Mouse (Mus musculus): Measurements from ENCODE around the gene Arhgap32. TPM values are rescaled to one million over a fixed set of nuclear protein-coding genes. Genes with fewer than 3 reads are reported as not detected.

Arhgap32 gene
- polyA plus RNA-seq, 1 experiment from 2014 or later = 7.4 TPM

DNA sequence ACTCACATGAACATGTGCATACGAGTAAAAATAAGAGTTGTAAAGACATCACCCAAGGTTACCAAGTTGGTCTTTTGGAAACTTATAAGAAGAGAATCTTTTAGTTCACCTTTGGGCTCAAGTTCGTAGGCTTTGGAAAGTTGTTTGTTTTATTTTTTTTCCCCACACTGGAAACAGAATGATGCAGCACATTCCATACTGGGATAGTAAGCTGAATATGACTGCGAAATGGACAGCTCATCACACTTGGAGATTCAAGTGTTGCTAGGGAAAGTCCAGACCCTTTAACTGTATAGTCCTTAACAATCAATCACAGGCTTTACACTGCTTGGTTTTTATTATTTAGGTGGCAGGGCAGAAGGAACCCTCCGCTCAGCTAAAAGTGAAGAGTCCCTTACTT lies 137.8 kb downstream of the Arhgap32 start:
- H3K36me3 ChIP-seq (replicated peaks; ENCODE audit: control insufficient read depth, insufficient read depth, low read depth, low read length) = no peaks in the 10 kb centered on the region
- no peaks in the 10 kb centered on the region for H3K27me3 ChIP-seq (ENCODE audit: control insufficient read depth, insufficient read depth, low read length)
- 95% methylated on average over 4 of the region's 4 CpGs for WGBS
- no peak overlapping the region for H3K4me3 ChIP-seq (ENCODE audit: low read depth, low read length)
- DNase-seq (ENCODE audit: low spot score) = no peak
- H3K4me1 ChIP-seq (ENCODE audit: control insufficient read depth, insufficient read depth, low read length) = no peaks in the 10 kb centered on the region
- H3K9me3 ChIP-seq (replicated peaks; ENCODE audit: control insufficient read depth, low read length) = no peaks in the 10 kb centered on the region
- no peak overlapping the region for H3K4me2 ChIP-seq (ENCODE audit: low read depth, low read length)
- ATAC-seq (replicated peaks; ENCODE audit: insufficient number of reproducible peaks, low FRiP score, low TSS enrichment, low read depth) = no peak
- no peak overlapping the region for H3K27ac ChIP-seq (replicated peaks; ENCODE audit: low read depth, low read length)
- no peak overlapping the region for H3K9ac ChIP-seq (replicated peaks; ENCODE audit: low read length)

DNA sequence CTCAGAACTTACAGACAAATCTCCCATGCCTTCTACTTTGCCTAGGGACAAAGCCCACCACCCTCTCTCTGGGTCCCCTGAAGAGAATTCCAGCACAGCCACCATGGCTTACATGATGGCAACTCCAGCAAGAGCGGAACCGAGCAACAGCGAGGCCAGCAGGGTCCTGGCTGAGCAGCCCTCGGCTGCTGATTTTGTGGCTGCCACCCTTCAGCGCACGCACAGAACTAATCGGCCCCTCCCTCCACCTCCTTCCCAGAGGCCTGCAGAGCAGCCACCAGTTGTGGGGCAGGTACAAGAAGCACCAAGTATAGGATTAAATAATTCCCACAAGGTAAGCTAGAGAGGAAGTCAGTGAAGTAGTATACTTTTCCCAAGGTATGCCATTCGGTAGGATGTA lies 141.4 kb downstream of the Arhgap32 start:
- no peak for ATAC-seq (replicated peaks; ENCODE audit: insufficient number of reproducible peaks, low FRiP score, low TSS enrichment, low read depth)
- Histone ChIP-seq H3K4me1 (ENCODE audit: control insufficient read depth, insufficient read depth, low read length) (no peaks in the 10 kb centered on the region), H3K9ac (replicated peaks; ENCODE audit: low read length) (no peak overlapping the region), H3K27ac (replicated peaks; ENCODE audit: low read depth, low read length) (no peak overlapping the region), H3K27me3 (ENCODE audit: control insufficient read depth, insufficient read depth, low read length) (no peaks in the 10 kb centered on the region), H3K4me3 (ENCODE audit: low read depth, low read length) (no peak overlapping the region), H3K4me2 (ENCODE audit: low read depth, low read length) (no peak overlapping the region), H3K9me3 (replicated peaks; ENCODE audit: control insufficient read depth, low read length) (no peaks in the 10 kb centered on the region), H3K36me3 (replicated peaks; ENCODE audit: control insufficient read depth, insufficient read depth, low read depth, low read length) (no peaks in the 10 kb centered on the region; the same call in 1 of the 2 replicates)
- WGBS = 85% methylated on average over 8 of the region's 8 CpGs
- no peak for DNase-seq (ENCODE audit: low spot score)

DNA sequence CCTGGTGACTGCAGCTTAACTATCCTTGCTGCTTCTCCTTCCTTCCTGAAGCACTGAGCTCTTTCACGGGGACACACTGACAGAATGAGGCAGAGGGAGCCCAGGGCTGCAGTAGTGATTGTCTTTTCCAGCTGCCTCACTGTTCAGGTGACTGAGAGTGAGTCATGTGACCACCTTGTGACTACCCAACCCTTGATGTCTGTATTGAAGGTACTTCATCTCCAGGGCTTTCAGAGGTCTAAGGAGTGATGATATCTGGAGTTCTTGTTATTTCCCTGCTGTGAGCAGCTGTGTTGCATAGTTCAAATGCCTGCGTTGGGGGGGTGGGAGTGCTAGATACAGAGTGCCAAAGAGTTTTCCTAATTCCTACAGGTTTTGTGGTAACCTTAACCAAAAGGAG lies 141.9 kb downstream of the Arhgap32 start:
- Histone ChIP-seq H3K4me3 (ENCODE audit: low read depth, low read length) (no peak overlapping the region), H3K27ac (replicated peaks; ENCODE audit: low read depth, low read length) (no peak overlapping the region), H3K36me3 (replicated peaks; ENCODE audit: control insufficient read depth, insufficient read depth, low read depth, low read length) (no peaks in the 10 kb centered on the region; the same call in 1 of the 2 replicates), H3K27me3 (ENCODE audit: control insufficient read depth, insufficient read depth, low read length) (no peaks in the 10 kb centered on the region), H3K4me1 (ENCODE audit: control insufficient read depth, insufficient read depth, low read length) (no peaks in the 10 kb centered on the region), H3K9ac (replicated peaks; ENCODE audit: low read length) (no peak overlapping the region), H3K9me3 (replicated peaks; ENCODE audit: control insufficient read depth, low read length) (no peaks in the 10 kb centered on the region), H3K4me2 (ENCODE audit: low read depth, low read length) (no peak overlapping the region)
- WGBS = 69% methylated on average over 2 of the region's 2 CpGs
- no peak for ATAC-seq (replicated peaks; ENCODE audit: insufficient number of reproducible peaks, low FRiP score, low TSS enrichment, low read depth)
- no peak for DNase-seq (ENCODE audit: low spot score)

DNA sequence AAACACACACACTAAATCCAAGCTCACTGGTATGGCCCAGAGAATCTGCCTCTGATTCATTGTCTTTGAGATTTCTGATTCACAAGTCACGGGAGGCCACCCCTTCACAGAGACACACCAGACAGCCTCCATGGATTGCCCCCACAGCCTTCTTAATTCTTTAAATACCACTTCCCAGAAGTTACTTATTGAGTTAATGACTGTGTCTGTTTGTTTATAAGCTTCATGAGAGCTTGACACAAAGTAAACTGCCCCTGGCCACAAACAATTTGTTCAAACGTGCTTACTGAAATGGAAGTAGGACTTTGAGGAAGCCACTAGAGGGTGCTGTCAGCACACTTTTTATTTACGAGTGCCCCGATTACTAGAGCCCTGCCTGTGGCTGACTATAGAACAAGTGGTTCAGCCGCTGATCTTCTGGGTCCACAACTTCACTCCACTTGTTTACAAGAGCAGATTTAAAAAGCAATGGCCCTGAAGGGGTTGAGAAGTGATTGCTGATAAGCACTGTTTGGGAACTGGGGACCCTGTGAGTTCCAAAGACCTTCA lies 156.0 kb downstream of the Arhgap32 start:
- Histone ChIP-seq H3K9ac (replicated peaks; ENCODE audit: low read length) (no peak overlapping the region), H3K4me1 (ENCODE audit: control insufficient read depth, insufficient read depth, low read length) (no peaks in the 10 kb centered on the region), H3K36me3 (replicated peaks; ENCODE audit: control insufficient read depth, insufficient read depth, low read depth, low read length) (no peaks in the 10 kb centered on the region), H3K4me2 (ENCODE audit: low read depth, low read length) (no peak overlapping the region), H3K4me3 (ENCODE audit: low read depth, low read length) (no peak overlapping the region), H3K27ac (replicated peaks; ENCODE audit: low read depth, low read length) (no peak overlapping the region), H3K27me3 (ENCODE audit: control insufficient read depth, insufficient read depth, low read length) (no peaks in the 10 kb centered on the region), H3K9me3 (replicated peaks; ENCODE audit: control insufficient read depth, low read length) (no peaks in the 10 kb centered on the region)
- WGBS = 11% methylated on average over 5 of the region's 5 CpGs
- ATAC-seq (replicated peaks; ENCODE audit: insufficient number of reproducible peaks, low FRiP score, low TSS enrichment, low read depth) (no peak), DNase-seq (ENCODE audit: low spot score) (peak; percentile 91)

DNA sequence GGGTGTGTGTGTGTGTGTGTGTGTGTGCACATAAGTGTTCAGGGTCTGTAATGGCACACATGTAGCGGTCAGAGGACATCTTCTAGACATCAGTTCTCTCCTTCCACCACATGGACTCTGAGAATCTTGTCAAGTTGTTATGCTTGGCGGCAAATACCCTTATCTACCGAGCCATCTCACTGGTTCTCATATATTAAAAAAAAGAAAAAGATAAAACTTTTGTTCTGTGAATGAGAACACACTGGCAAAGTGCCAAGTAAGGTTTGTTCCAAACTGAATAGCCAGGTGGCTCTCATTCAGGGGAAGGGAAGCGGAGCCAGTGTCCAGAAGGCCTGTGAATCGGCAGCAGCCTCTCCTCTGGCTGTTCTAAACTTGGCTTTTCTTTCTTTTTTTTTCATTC lies 162.1 kb downstream of the Arhgap32 start:
- H3K9ac ChIP-seq (replicated peaks; ENCODE audit: low read length) = no peak overlapping the region
- no peaks in the 10 kb centered on the region for H3K36me3 ChIP-seq (replicated peaks; ENCODE audit: control insufficient read depth, insufficient read depth, low read depth, low read length)
- DNase-seq (ENCODE audit: low spot score) (no peak), ATAC-seq (replicated peaks; ENCODE audit: insufficient number of reproducible peaks, low FRiP score, low TSS enrichment, low read depth) (no peak)
- no peaks in the 10 kb centered on the region for H3K27me3 ChIP-seq (ENCODE audit: control insufficient read depth, insufficient read depth, low read length)
- H3K27ac ChIP-seq (replicated peaks; ENCODE audit: low read depth, low read length) = no peak overlapping the region
- no peaks in the 10 kb centered on the region for H3K4me1 ChIP-seq (ENCODE audit: control insufficient read depth, insufficient read depth, low read length)
- H3K4me3 ChIP-seq (ENCODE audit: low read depth, low read length) = no peak overlapping the region
- H3K9me3 ChIP-seq (replicated peaks; ENCODE audit: control insufficient read depth, low read length) = no peaks in the 10 kb centered on the region
- H3K4me2 ChIP-seq (ENCODE audit: low read depth, low read length) = no peak overlapping the region
- 86% methylated on average over 5 of the region's 5 CpGs for WGBS

DNA sequence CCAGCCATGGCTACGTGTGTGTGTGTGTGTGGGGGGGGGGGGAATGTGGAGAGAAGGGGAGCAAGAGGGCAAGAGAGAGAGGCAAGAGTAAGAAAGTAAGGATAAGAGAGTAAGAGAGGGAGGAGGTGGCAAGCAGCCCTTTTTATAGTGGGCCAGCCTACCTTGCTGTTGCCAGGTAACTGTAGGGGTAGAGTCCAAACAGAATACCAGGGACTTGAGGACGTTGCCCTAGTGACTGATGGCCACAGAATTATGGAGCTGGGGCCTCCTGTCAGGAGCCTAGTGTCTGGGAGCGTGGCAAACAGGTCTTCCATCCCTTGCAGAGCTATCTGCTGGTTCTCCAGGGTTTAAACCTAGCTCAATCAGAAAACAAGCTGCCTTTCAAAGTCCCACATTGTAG lies 163.9 kb downstream of the Arhgap32 start:
- Histone ChIP-seq H3K4me3 (ENCODE audit: low read depth, low read length) (no peak overlapping the region), H3K4me1 (ENCODE audit: control insufficient read depth, insufficient read depth, low read length) (no peaks in the 10 kb centered on the region), H3K9ac (replicated peaks; ENCODE audit: low read length) (no peak overlapping the region), H3K9me3 (replicated peaks; ENCODE audit: control insufficient read depth, low read length) (no peaks in the 10 kb centered on the region), H3K27ac (replicated peaks; ENCODE audit: low read depth, low read length) (no peak overlapping the region), H3K4me2 (ENCODE audit: low read depth, low read length) (no peak overlapping the region), H3K27me3 (ENCODE audit: control insufficient read depth, insufficient read depth, low read length) (no peaks in the 10 kb centered on the region), H3K36me3 (replicated peaks; ENCODE audit: control insufficient read depth, insufficient read depth, low read depth, low read length) (no peaks in the 10 kb centered on the region)
- no peak for DNase-seq (ENCODE audit: low spot score)
- no peak for ATAC-seq (replicated peaks; ENCODE audit: insufficient number of reproducible peaks, low FRiP score, low TSS enrichment, low read depth)
- 77% methylated on average over 3 of the region's 3 CpGs for WGBS

DNA sequence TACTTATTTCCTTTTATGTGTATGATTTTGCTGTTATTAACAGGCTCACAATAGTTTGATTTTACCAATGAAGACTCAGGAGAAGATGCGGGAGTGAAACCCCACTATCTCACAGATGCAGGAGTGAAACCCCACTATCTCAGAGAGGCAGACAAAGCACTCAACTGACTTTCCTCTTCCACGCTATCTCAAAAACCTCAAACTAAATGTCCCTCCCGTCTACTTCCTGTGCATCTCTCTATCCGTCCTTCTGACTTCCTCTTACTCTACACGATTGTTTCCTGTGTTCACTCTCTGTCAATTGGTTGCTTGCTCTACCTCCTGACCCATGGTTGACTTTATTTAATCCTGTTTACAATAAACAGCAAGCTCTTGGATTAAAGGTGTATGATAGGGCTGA lies 164.5 kb downstream of the Arhgap32 start:
- DNase-seq (ENCODE audit: low spot score) (no peak), ATAC-seq (replicated peaks; ENCODE audit: insufficient number of reproducible peaks, low FRiP score, low TSS enrichment, low read depth) (no peak)
- H3K9ac ChIP-seq (replicated peaks; ENCODE audit: low read length) = no peak overlapping the region
- H3K27me3 ChIP-seq (ENCODE audit: control insufficient read depth, insufficient read depth, low read length) = no peaks in the 10 kb centered on the region
- H3K4me1 ChIP-seq (ENCODE audit: control insufficient read depth, insufficient read depth, low read length) = no peaks in the 10 kb centered on the region
- no peak overlapping the region for H3K4me2 ChIP-seq (ENCODE audit: low read depth, low read length)
- WGBS = 78% methylated on average over 5 of the region's 5 CpGs
- no peak overlapping the region for H3K4me3 ChIP-seq (ENCODE audit: low read depth, low read length)
- no peak overlapping the region for H3K27ac ChIP-seq (replicated peaks; ENCODE audit: low read depth, low read length)
- no peaks in the 10 kb centered on the region for H3K9me3 ChIP-seq (replicated peaks; ENCODE audit: control insufficient read depth, low read length)
- H3K36me3 ChIP-seq (replicated peaks; ENCODE audit: control insufficient read depth, insufficient read depth, low read depth, low read length) = no peaks in the 10 kb centered on the region

DNA sequence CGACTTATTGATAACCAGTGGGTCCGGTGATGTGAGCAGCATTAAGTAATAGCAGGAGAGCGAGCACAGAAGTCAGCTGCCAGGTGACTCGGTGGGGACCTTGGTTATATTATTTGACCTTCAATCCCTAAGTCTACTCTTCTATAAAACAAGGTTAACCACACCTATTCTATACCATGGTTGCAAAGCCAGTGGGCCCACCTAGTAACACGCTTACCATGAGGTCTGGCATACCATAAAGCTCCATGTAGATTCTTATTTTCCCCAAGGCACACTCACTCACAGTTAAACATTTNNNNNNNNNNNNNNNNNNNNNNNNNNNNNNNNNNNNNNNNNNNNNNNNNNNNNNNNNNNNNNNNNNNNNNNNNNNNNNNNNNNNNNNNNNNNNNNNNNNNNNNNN lies 167.7 kb downstream of the Arhgap32 start:
- no peaks in the 10 kb centered on the region for H3K4me1 ChIP-seq (ENCODE audit: control insufficient read depth, insufficient read depth, low read length)
- no peak overlapping the region for H3K4me2 ChIP-seq (ENCODE audit: low read depth, low read length)
- no peak overlapping the region for H3K4me3 ChIP-seq (ENCODE audit: low read depth, low read length)
- ATAC-seq (replicated peaks; ENCODE audit: insufficient number of reproducible peaks, low FRiP score, low TSS enrichment, low read depth) = no peak
- H3K27me3 ChIP-seq (ENCODE audit: control insufficient read depth, insufficient read depth, low read length) = no peaks in the 10 kb centered on the region
- H3K27ac ChIP-seq (replicated peaks; ENCODE audit: low read depth, low read length) = no peak overlapping the region
- H3K9me3 ChIP-seq (replicated peaks; ENCODE audit: control insufficient read depth, low read length) = no peaks in the 10 kb centered on the region
- H3K9ac ChIP-seq (replicated peaks; ENCODE audit: low read length) = no peak overlapping the region
- DNase-seq (ENCODE audit: low spot score) = no peak
- WGBS = 92% methylated on average over 5 of the region's 5 CpGs
- no peaks in the 10 kb centered on the region for H3K36me3 ChIP-seq (replicated peaks; ENCODE audit: control insufficient read depth, insufficient read depth, low read depth, low read length)
